Mouse (Mus musculus): ENCODE results near the gene Cd300a.

DNA sequence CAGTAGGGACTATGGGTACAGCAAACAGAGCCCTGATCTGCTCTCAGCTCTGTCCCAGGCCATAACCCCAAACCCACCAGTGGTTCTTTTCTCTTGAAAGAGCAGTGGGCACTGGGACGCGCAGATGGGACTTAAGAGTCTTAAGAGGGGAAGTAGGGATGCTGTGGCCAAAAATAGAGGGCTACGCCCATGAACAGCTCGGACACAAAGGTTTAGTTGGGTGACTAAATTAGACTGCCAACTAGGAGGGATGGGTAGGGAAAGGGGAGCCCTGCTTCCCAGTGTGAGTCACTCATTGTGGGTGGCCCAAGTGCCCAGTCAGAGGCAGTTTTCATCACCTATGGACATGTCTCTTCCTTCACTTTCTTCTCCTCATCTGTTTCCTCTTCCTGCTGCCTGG is 13.4 kb downstream of the Cd300a start:
- TF ChIP-seq POLR2A (IDR thresholded peaks at IDR 0.05; ENCODE audit: borderline replicate concordance, control insufficient read depth, low read depth, low read length) (no peak), CTCF (IDR thresholded peaks at IDR 0.05; ENCODE audit: control insufficient read depth, insufficient read depth, low read length) (no peak)

All from bone marrow, adult 2 months (tissue).